Mouse (Mus musculus) embryo, embryonic 10.5 days (tissue): Measurements from ENCODE around the gene Ckap2l.
A peak's percentile ranks its signal among the peaks of the same experiment; 100 is the strongest.

Experiments
- DNase-seq: peaks from one replicate; pipeline ENCODE4 v3.0.0-alpha.2; 2015; ENCODE audit warnings: low spot score

Gene Ckap2l

DNA sequence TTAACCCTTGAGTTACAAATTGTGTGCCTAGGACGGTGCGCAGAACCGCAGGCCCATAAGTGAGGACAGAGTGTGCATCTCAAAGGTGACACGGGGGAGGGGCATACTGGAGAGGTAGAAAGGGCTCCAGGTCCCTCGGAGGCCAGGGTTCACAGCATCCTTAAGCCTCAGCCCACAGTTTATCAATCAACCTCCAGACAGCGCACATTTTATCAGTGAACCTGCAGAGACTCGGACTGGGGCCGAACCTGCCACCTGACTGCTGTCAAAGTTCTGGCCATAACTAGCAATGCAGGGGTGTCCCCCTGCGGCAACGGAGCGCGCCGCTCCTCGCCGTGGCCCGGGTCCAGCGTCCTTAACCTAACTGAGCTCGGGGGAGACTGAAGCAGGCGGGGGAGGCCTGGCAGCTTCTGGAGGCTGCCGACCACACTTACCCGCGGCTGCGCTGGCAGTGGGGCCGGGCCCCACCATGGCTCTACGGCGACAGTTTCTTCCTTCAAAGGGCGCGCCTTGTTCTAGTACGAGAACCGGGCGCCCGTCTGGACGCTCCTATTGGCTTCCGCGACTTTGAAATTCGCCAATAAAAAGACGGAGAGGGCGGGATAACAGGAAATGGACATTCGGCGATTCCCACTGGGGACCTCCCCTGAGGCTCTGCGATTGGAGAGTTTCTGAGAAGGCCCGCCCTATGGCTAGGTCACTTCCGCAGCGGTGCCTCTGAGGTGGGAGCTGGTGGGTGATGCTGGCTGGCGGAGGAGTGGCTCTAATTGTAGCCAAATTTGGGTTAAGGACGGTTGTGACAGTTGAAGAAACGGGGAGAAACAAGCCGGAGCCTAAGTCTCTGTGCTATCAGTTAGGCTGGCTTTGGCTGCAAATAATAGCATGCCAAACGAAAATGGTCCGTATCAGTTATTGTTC lies at the start of gene Ckap2l:
Ckap2l (minus strand) TSS at position 542 of the 918 bp plus-strand sequence.
- peak; percentile 99 for DNase-seq

DNA sequence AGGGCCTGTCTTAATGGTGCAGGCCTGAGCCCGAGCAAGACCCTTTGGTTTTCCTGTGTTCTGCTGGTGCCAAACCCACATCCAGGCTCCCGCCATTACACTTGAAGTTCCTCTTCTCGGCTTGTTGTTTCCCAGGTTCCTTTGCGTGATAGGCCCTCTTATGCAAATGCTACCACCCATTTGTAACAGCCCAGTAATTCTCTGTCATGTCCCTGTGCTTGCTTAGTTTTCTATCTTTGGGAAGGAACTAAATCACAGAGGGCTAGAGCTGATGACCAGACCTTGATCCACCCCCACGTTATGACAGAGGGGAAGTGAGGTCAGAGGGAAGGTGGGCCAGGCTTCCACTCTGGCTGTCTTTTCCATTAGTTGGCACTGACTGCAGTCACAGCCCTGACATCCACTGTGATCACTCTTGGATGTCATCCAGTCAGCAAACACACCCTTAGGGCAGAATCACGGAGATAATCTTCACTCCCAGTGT lies 41.2 kb upstream of the Ckap2l start:
- no peak for DNase-seq

DNA sequence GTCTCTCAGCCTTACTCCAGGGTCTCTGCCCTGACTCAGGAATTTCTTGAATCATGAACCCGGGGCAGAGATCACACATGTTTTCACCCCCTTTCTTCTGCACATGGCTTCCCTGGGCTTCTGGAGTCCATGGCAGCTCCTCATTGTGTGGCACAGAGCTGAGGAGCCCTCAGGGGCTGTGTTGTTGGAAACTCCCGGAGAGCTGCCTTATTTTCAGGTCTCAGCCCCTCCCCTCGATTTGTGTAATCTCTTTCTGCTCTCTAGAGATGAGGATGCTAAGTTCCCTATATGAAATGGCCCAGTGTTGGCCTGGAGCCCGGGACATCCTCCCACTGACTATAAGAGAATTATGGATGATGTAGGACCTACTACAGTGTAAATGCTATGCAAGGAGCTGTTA lies 36.5 kb upstream of the Ckap2l start:
- no peak for DNase-seq

DNA sequence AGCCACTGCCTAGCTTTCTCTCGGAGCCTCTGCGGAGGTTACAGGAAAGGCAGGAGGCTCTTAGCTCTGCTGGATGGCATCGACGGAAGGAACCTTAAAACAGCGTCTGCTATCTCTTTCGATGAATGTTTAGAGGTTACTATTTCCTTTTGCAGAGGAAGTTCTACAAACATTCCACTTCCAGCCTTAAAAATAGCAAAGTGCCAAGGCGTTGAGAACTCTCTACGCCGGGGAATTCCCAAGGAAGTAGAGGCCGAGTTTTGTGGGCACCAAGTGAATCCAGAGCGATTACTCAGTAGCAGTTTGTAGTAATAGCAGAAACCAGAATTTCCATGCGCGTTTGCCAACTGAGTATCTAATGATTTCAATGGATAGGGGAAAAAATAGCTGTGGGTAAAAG lies 33.5 kb upstream of the Ckap2l start:
- DNase-seq = no peak

DNA sequence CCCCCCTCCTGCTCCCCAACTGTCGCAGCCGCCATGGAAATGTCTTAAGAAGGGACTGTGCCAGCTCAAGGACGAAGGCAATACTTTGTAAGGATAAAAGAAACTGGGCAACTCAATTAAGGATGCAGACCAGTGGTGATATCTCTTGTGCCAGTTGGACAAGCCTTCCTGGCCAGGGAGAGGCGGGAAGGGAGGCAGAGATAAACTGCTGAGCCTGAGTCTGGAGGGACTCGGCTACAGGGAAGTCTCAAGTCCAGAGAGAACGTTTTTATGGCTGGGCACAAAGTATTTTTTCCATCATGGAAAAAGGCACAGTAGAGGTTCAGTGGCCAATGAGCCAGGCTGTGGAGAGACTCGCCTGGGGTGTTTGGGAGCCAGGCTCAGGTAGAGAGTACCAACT lies 33.0 kb upstream of the Ckap2l start:
- DNase-seq = no peak

DNA sequence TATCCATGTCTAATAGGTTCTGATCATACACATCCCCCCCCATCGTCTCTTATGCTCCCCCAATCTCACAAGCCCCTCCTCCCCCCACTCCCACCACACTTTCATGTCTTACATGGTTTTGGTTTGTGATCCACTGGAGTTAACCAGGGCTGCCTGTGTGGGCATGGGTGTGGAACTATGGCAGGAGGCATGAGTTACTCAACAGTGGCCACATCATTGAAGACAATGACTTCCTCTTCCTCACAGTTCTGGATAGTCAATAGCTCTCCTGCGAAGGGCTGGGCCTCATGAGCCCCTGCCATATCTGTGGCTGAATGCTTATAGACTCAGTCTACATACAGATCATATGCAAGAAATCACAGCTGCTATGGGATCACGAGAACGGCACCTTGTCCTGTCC lies 31.2 kb upstream of the Ckap2l start:
- DNase-seq = no peak

DNA sequence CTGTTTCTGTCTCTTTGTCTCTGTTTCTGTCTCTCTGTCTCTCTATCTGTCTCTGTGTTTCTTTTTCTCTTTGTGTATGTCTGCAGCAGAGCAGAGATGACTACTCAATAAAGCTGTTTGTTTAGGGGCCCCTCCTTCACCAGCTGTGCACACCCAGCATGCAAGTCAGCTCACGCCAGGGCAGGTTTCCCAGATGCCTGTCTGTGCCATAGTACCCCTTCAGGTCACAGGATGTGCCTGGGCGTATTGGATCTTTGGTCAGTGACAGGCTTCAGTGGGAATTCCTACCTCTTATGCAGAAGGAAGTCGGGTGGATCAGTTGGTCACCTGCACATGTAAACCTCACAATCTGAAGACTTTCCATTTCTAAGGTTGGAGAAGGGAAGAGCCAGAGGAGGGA lies 27.2 kb upstream of the Ckap2l start:
- no peak for DNase-seq

DNA sequence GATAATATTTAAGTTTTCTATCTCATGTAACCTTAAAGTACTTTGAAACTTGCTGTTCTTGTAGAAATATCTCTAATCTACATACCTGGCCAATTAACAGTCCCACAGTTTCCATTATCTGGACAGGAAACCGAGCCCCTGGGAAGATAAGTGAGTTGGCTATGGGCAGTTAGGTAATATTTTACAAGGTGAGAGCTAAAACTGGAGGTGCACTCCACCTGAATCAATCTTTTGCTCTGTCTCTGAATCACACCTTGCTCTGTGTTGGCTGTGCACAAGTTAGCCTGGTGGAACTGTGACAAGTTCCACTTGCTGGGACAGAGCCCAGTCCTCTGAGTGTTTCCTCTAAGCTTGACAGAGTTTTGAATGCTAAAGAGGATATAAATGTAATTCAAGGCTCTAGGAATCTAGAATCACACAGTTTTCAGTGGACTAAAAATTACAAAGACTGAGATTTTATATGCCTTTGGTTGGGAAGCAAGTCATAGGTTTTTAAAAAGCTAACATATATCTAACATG lies 25.2 kb upstream of the Ckap2l start:
- DNase-seq = no peak

DNA sequence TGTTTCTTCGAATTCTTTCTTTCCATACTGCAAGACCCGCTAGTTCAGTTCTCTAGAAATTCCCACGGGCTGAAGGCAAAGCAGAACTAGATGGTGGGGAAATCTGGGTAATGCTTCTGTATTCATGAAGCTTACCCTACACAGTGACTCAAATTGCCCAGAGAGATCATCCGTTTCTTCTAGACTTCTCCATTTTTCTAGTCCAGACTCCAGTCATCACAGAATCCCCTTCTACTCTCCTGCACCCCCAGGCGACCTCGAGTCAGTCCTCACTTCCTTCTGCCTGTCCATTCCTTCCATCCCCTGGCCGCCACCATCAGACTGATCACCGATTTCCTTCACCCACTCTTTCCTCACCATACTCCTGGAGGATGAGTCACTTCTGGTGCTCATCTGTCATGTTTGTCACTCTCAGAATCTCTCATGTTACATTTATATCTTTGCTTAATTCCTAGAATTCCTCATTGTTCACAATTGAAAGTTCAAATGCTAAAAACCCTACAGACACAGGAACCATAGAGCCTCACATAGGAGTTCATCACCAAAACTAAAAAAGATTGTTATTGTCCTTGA lies 23.1 kb upstream of the Ckap2l start:
- DNase-seq = no peak

DNA sequence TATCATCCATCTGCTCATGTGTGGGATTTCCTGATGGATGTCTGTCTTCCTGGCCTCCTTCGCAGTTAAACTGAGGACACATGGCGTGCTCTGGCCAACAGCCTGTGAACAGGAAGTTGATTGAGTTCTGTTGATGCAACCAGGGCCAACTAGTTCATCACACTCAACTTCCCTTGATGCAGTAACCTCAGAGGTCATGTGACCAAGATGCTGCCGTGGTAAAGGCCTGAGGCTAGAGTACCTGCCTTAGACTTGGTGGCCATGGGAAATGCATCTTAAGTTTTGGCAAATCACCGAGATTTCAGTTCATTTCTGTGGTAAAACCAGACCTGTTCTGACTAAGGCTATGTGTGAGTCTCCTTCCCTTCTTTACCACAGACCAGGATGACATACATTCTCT lies 18.8 kb upstream of the Ckap2l start:
- DNase-seq = no peak

DNA sequence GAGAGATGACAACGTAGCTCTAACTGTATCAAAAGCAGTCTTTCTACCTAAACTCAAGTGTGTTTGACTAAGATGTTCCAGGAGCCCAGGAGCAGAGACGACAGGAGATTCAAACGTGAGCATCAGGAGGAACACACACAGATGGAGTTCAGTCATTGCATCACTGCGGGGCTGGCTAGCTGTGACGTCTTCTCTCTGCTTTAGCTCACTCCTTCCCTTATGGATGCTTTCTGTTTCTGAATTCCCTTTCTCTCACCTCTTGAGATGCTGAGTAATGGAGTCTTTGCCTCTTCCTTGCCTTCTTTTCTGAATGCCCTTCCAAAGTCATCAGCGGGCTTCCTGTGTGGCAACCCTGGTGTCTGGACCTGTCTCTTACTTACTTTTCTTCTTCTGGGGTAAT lies 17.9 kb upstream of the Ckap2l start:
- no peak for DNase-seq

DNA sequence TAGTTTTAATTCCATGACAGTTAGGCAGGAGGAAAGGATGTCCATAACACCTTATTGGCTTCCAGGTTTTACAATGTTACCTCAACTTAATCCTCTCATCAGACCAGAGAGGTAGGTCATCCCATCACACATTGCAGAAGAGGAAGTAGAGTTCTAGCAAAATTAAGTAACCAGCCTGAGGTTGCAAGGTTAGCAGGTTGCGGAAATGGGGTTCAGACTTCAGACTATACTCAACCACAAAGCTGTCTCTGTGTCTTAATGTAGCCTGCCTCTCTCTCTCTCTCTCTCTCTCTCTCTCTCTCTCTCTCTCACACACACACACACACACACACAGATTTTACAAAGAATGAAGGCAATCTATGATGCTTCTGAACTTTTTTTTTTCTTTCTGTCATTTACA lies 16.9 kb upstream of the Ckap2l start:
- no peak for DNase-seq

DNA sequence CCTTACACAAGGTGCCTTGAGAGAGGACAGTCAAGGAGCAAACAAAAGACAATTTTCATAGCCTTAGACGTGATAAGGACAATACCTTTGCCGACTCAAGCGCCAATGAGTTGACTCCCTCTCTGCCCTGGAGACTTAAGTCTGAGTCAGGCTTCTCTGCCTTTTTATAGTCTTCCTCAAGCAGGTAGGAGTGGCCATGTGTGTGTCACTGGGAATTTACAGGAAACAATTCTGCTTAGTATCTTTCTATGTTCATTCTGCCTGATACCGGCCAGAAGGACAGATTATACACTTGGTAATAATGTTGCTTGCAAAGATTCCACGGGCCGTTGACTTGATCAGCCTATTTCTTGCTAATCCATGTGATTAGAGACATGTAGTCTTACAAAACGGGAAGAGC lies 12.8 kb upstream of the Ckap2l start, which contains the start of gene Il1a:
Il1a (minus strand) TSS at position 137 of the 400 bp plus-strand sequence.
- DNase-seq = no peak

DNA sequence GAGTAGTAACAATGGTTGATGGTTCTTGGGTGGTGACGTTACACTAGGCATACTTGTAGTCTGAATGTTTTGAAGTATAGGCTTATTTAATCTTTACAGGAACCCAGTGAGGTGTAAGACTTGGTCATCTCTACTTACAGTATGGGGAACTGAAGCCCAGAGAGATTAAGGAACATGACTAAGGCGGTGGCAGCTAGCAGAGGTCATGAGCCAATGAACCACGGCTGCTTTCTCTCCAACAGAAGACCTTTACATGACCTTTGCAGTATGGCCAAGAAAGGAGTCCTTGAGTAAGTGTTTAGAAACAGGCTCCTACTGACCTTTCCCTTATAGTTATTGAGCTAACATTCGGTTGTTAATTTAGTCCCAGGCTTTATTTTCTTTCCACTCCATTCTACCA lies 9.0 kb upstream of the Ckap2l start:
- DNase-seq = no peak

DNA sequence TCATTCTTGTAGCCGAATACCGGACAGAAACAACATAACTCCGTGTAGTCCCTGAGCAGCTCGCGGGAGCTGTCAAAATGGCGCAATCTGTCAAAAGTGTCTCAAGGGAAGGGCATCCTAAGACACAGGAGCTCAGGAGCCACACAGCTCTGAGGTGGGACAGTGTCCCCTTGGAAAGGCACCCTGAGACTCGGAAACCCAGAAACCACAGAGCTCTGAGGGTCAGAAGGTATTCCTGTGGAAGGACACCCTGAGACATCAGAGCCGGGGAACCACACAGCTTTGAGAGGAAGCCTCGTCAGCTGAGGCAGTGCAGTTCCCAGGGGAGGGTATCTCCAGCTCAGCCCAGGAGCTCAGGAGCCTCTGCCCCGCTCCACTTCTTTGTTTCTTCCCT lies 574 bp upstream of the Ckap2l start:
- no peak for DNase-seq

DNA sequence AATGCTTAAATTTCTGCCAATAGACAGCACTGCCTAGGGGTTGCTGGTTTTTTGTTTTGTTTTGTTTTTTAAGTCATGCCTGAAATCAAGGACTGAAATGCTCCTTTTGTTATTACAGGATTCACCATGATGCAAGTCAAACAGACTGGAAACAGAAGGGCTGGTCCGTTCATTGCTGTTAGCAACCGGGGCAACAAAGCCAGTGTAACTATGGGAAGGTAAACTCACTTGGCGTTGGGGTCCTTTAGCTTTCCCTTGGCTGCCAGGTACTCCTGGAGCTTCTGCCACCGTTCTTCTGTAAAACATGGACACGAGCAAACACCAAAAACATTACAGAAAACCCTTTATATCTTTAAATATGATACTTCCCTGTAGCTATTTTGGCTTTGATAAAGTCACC lies 926 bp downstream of the Ckap2l start:
- peak; percentile 18 for DNase-seq

DNA sequence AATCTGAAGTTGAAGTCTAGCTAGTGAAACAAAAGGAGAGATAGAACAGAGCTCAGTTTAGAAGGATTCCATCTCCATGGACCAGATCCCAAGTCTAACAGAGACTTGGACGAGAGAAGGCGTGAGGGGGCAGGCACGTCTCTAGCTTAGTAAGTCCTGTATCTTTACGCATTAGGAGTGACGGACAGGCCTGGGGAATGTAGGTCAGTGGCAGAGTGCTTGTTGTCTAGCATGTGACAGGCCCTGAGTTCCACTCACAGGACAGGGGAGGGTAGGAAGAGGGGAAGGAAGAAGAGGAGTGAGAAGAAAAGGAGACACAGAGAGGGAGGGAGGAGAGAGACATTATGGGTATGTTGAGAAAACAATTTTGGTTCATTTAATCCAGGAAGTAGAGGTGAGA lies 1.9 kb downstream of the Ckap2l start:
- no peak for DNase-seq

DNA sequence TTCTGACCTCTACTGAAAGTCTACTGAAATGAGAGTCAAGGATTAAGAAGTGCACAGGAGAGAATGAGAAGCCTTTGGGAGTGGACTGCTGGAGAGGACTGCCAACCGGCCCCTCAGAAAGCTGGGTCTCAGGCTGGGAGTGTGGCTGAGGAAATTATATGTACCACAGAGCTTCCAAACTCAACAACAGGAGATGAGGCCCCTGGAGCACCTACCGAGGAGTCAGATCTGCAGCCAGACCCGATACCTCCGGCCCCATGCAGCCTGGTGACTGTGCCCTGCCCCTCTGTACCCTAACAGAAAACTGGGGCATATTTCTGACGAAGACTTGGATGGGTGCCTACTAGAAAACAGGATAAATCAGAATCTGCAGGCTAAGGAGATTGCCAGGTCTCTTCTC lies 23.2 kb downstream of the Ckap2l start:
- DNase-seq = no peak

DNA sequence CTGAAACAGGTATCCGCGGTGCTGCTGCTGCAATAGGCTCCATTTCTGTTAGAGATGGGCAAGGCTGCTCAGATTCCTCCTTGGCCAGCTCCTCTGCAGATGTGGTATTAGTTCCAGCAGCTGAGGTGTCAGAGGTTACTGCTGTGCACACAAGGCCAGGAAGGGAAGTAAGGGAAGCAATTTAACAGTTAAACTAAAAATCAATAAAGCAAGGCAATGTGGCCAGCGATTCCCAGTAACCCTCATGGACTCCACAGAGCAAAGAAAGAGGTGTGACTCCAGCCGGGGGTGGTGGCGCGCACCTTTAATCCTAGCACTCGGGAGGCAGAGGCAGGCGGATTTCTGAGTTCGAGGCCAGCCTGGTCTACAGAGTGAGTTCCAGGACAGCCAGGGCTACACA lies 26.4 kb downstream of the Ckap2l start:
- no peak for DNase-seq

DNA sequence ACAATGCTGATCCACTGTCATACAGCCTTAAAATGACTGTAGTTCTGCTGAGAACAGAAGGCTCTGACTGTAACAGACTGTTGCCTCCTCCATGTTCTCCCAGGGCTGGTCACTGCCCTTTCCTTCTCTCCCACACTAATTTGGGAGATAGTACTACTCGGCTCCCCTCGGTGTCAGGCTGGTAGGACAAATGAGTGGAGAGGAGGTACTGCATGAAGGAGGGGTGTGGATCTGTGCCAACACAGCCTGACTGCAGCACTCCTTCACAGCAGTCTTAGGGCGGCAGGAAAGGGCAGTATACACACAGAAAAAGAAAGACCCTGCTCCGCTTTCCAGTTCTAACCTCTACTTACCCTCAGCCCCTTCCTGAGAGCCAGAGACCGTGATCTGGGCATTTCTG lies 27.0 kb downstream of the Ckap2l start:
- DNase-seq = no peak

DNA sequence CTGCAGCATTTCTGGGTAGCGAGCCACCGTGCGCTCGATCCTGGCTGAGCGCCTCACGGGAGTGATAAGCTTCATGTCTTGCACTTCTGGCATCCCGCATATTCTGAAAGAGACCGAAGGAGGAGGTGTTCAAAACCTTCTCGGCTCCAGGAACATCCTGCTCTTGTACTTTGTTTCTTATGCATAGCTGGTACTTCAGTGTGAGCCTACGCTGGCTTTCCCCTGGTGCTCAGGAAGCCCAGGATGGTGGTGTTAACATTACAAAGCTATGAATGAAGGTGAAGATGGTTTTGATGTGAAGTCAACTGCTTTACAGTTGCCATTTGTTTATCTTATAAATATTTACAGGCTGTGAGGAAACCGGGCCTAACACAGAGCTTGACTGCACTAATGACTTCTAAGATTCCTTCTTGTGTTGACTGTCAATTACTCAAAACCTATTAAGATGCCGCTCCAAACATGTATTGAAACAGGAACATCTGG lies 27.8 kb downstream of the Ckap2l start:
- DNase-seq = no peak

DNA sequence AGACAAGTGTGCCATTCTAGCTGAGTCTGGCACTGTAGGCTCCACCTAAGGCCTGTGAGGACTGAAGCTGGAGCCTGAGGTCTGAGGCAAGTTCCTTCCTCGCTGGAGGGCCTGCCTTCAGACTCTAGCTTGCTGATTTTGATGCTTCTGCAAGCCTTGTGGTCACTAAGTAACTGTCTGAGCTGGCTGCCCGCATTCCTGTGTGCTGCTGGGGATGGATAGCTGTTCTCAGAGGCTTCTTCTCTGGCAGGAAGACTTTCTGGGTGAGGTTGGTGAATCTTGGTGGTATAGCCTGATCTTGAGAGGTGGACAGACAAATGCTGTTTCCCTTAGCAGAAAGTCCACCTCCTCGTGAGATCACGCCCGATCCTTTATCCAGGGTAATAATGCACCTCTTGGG lies 29.3 kb downstream of the Ckap2l start:
- DNase-seq = no peak

DNA sequence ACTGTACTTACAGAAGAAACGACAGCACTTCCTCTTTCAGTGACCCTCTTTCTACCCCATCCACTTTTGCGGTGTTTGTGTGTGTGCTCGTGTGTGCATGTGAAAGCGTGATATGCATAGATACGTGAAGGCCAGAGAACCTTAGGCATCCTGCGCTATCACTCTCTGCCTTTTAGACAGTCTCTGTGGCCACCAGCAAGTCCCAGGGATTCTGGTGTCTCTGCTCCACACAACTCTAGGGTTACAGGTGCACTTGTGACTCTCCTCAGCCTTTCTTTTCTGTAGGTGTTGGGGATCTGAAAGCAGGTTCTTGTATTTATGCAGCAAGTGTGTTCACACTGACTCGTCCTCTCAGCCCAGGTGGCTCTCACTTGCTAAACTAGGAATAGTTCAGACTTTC lies 31.7 kb downstream of the Ckap2l start:
- DNase-seq = no peak
